Mouse (Mus musculus): ENCODE results near the gene Phldb3.

Gene Phldb3

GRCm38 (mm10) chr7:24630116-24630880, 19.7 kb downstream of the Phldb3 start:
- DNase-seq (ENCODE audit: low spot score): no peak

- DNase-seq (ENCODE audit: low spot score): no peak
These were observed 25.7 kb downstream of the Phldb3 start, which contains the start of gene Lypd3 for GRCm38 (mm10) chr7:24636264-24636663. TSS of gene Lypd3 (plus strand) at chr7:24636550.

GRCm38 (mm10) chr7:24637046-24637445, 26.5 kb downstream of the Phldb3 start:
- DNase-seq (ENCODE audit: low spot score): peak; percentile 40

GRCm38 (mm10) chr7:24638026-24638856, 27.7 kb downstream of the Phldb3 start:
- DNase-seq (ENCODE audit: low spot score): peak; percentile 53

- DNase-seq (ENCODE audit: low spot score): no peak
These were observed 29.9 kb downstream of the Phldb3 start for GRCm38 (mm10) chr7:24640450-24640849.

GRCm38 (mm10) chr7:24642491-24642890, 31.9 kb downstream of the Phldb3 start:
- DNase-seq (ENCODE audit: low spot score): peak; percentile 76

- no peak for DNase-seq (ENCODE audit: low spot score)
These were observed 33.9 kb downstream of the Phldb3 start for GRCm38 (mm10) chr7:24644492-24644891.

- DNase-seq (ENCODE audit: low spot score): no peak
These were observed 34.4 kb downstream of the Phldb3 start for GRCm38 (mm10) chr7:24644996-24645395.

- no peak for DNase-seq (ENCODE audit: low spot score)
These were observed 35.9 kb downstream of the Phldb3 start for GRCm38 (mm10) chr7:24646486-24646885.

- DNase-seq (ENCODE audit: low spot score): peak; percentile 82
These were observed 43.1 kb downstream of the Phldb3 start for GRCm38 (mm10) chr7:24653681-24654080.

- DNase-seq (ENCODE audit: low spot score): no peak
These were observed 49.3 kb downstream of the Phldb3 start for GRCm38 (mm10) chr7:24659737-24660357.

GRCm38 (mm10) chr7:24661118-24661904, 50.7 kb downstream of the Phldb3 start:
- no peak for DNase-seq (ENCODE audit: low spot score)

- DNase-seq (ENCODE audit: low spot score): peak; percentile 92
These were observed 52.0 kb downstream of the Phldb3 start for GRCm38 (mm10) chr7:24662575-24662974.

GRCm38 (mm10) chr7:24664301-24664700, 53.7 kb downstream of the Phldb3 start:
- DNase-seq (ENCODE audit: low spot score): no peak

- DNase-seq (ENCODE audit: low spot score): no peak
These were observed 54.4 kb downstream of the Phldb3 start for GRCm38 (mm10) chr7:24664959-24665358.

GRCm38 (mm10) chr7:24671944-24672439, 61.4 kb downstream of the Phldb3 start:
- no peak for DNase-seq (ENCODE audit: low spot score)

GRCm38 (mm10) chr7:24676575-24676974, 66.0 kb downstream of the Phldb3 start, which contains the start of gene Tex101:
TSS of gene Tex101 (minus strand) at chr7:24676675.
- no peak for DNase-seq (ENCODE audit: low spot score)
